Comparison of ENCODE assay signal across 18 mouse cellular contexts in the genomic region with DNA sequence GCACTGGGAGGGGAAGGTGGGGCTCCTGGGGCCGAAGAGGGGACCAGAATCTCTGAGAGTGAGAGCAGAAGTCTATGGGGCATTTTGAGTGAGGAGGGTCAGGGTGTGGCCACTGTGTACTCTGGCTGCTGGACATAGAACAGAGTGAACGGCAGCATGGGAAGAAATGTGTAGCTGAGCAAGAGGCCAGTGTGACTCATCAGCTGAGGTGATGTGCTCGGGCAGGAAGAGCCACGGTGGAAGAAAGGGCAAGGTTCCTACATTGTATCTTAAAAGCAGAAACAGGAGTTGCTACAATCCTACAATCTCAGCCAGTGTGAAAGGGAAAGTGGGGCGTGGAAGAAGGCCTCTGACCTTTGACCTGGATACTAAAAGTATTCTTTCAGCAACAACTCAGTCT.
DNase-seq lines count a peak whose midpoint lies in the region; ATAC-seq lines count a peak whose summit lies in the region.
"Had no signal": no experiment of that assay in that cellular context is flagged by ENCODE, and none has a peak within 500 bp of the region (broad histone marks: within the 10 kb centered on the region; RNA-seq: fewer than 3 reads in every experiment).

No protein-coding gene starts in this region.

- H3K9ac ChIP-seq in stomach, embryonic 15.5 days, result no peak overlapping the region
- H3K9ac ChIP-seq in forebrain, embryonic 11.5 days (ENCODE audit: low read length), result no peak overlapping the region
- H3K9ac ChIP-seq: hindbrain, embryonic 12.5 days; limb, embryonic 13.5 days; lung, embryonic 15.5 days had no signal

- H3K4me2 ChIP-seq in stomach, embryonic 15.5 days, result no peak overlapping the region
- no peak overlapping the region for H3K4me2 ChIP-seq in forebrain, embryonic 11.5 days (ENCODE audit: low read depth, low read length, severe bottlenecking)
- H3K4me2 ChIP-seq: hindbrain, embryonic 12.5 days; limb, embryonic 13.5 days; lung, embryonic 15.5 days had no signal

- H3K27me3 ChIP-seq in stomach, embryonic 15.5 days (replicated peaks), result no peaks in the 10 kb centered on the region
- H3K27me3 ChIP-seq in forebrain, embryonic 11.5 days (ENCODE audit: control insufficient read depth, insufficient read depth, low read length), result no peaks in the 10 kb centered on the region
- H3K27me3 ChIP-seq: hindbrain, embryonic 12.5 days; limb, embryonic 13.5 days; lung, embryonic 15.5 days had no signal

- no peak overlapping the region for H3K27ac ChIP-seq in stomach, embryonic 15.5 days
- no peak overlapping the region for H3K27ac ChIP-seq in forebrain, embryonic 11.5 days (ENCODE audit: low read depth, low read length)
- H3K27ac ChIP-seq: hindbrain, embryonic 12.5 days; limb, embryonic 13.5 days; lung, embryonic 15.5 days had no signal

- 45% methylated on average over 5 of the region's 5 CpGs for WGBS in stomach, embryonic 15.5 days
- WGBS in forebrain, embryonic 11.5 days, result 74% methylated on average over 5 of the region's 5 CpGs

- H3K4me3 ChIP-seq in stomach, embryonic 15.5 days (replicated peaks), result no peak overlapping the region
- no peak overlapping the region for H3K4me3 ChIP-seq in forebrain, embryonic 11.5 days (ENCODE audit: low read depth, low read length)
- H3K4me3 ChIP-seq: hindbrain, embryonic 12.5 days; limb, embryonic 13.5 days; lung, embryonic 15.5 days had no signal

- H3K36me3 ChIP-seq in stomach, embryonic 15.5 days, result no peaks in the 10 kb centered on the region
- no peaks in the 10 kb centered on the region for H3K36me3 ChIP-seq in forebrain, embryonic 11.5 days (ENCODE audit: control insufficient read depth, insufficient read depth, low read length)
- H3K36me3 ChIP-seq: G1E; hindbrain, embryonic 12.5 days; limb, embryonic 13.5 days; lung, embryonic 15.5 days had no signal

- DNase-seq in adrenal gland, postnatal 36 days, result peak; percentile 23 to 25
- no peak for DNase-seq in adrenal gland, adult 2 months
- peak; percentile 33 to 40 for DNase-seq in urinary bladder, adult 18-20 months (ENCODE audit: low spot score in 2 of 2)
- no peak for DNase-seq in urinary bladder, postnatal 10 days (ENCODE audit: low spot score)
- DNase-seq in adipocyte (ENCODE audit: low spot score), result peak; percentile 47
- DNase-seq in forebrain, embryonic 11.5 days (ENCODE audit: low spot score), result no peak
- DNase-seq: cerebellum, postnatal 10 days; embryo, embryonic 11 days; gastrocnemius, postnatal 25 days; spleen, adult 18-20 months had no signal

- 0 out of 2 replicates have a peak, but pooled peaks cover 5% of the 10 kb centered on the region for H3K4me1 ChIP-seq in stomach, embryonic 15.5 days
- H3K4me1 ChIP-seq in forebrain, embryonic 11.5 days (replicated peaks; ENCODE audit: control insufficient read depth, insufficient read depth, low read length), result no peaks in the 10 kb centered on the region
- H3K4me1 ChIP-seq: hindbrain, embryonic 12.5 days; limb, embryonic 13.5 days; lung, embryonic 15.5 days had no signal

- peak; percentile 53; the same call in 1 of the 2 replicates for ATAC-seq in stomach, embryonic 15.5 days (ENCODE audit: insufficient read depth, low FRiP score, low read depth)
- no peak for ATAC-seq in forebrain, embryonic 11.5 days (replicated peaks; ENCODE audit: low FRiP score)
- no peak for ATAC-seq in erythroid progenitor cell, adult 5-6 weeks (replicated peaks; ENCODE audit: low FRiP score, poor library complexity, severe bottlenecking)
- ATAC-seq: forebrain, embryonic 14.5 days; midbrain, embryonic 16.5 days had no signal

- H3K9me3 ChIP-seq in stomach, embryonic 15.5 days, result no peaks in the 10 kb centered on the region
- no peaks in the 10 kb centered on the region for H3K9me3 ChIP-seq in forebrain, embryonic 11.5 days (ENCODE audit: control insufficient read depth, low read length)
- H3K9me3 ChIP-seq: G1E; hindbrain, embryonic 12.5 days; limb, embryonic 13.5 days; lung, embryonic 15.5 days had no signal

Comparison
In these comparisons a context has a peak if more than half of its experiments do, and no peak if none do; other contexts are left out.
1. DNase-seq: peak in adrenal gland, postnatal 36 days (2 of 2), urinary bladder, adult 18-20 months (2 of 2) and adipocyte (single experiment); none in adrenal gland, adult 2 months (single experiment), urinary bladder, postnatal 10 days (single experiment) and forebrain, embryonic 11.5 days (single experiment).